Mouse (Mus musculus) CH12.LX (cell line): ENCODE results near the gene Washc3. TPM values are rescaled to one million over a fixed set of nuclear protein-coding genes. Genes with fewer than 3 reads are reported as not detected.

Experiments used
- DNase-seq: peaks from one replicate; pipeline ENCODE4 v3.0.0-alpha.2; 2013; ENCODE audit errors: extremely low read depth
- H3K27ac ChIP-seq: 2 replicates; pipeline ENCODE4 v1.5.1; 2012; ENCODE audit warnings: low read depth, mild to moderate bottlenecking, control low read depth, moderate library complexity; ENCODE audit not compliant: insufficient read depth
- H3K27me3 ChIP-seq: replicated peaks from 2 replicates; pipeline ENCODE3; 2012; ENCODE audit warnings: inconsistent platforms
- H3K36me3 ChIP-seq, 2 experiments: replicated peaks in 1 of 2; 2 replicates each; pipeline versions ENCODE3 to v1.6.1; 2012; ENCODE audit warnings: inconsistent platforms in 1 of 2, low read length in 1 of 2, mild to moderate bottlenecking in 1 of 2, mixed read lengths in 1 of 2, moderate library complexity in 1 of 2; ENCODE audit not compliant: control insufficient read depth in 1 of 2, insufficient read depth in 1 of 2
- H3K4me1 ChIP-seq, 2 experiments: 2 replicates each; pipeline ENCODE4 v1.6.1; 2012; ENCODE audit warnings: inconsistent platforms in 1 of 2, moderate library complexity in 1 of 2; ENCODE audit not compliant: insufficient read depth in 2 of 2, control insufficient read depth in 1 of 2
- H3K4me2 ChIP-seq: 2 replicates; pipeline ENCODE4 v1.6.1; 2012; ENCODE audit warnings: low read depth, mild to moderate bottlenecking, control low read depth; ENCODE audit not compliant: poor library complexity, insufficient read depth, severe bottlenecking
- H3K4me3 ChIP-seq, 3 experiments: fragments of 150-350 bp in 1 of 3; sonication (generic) in 1 of 3; replicated peaks in 1 of 3; 2 replicates each; pipeline versions ENCODE3 to v1.5.1; 2011 to 2012; ENCODE audit warnings: low read depth in 2 of 3, low read length in 2 of 3, mild to moderate bottlenecking in 2 of 3, moderate library complexity in 2 of 3, control low read depth in 1 of 3, improper control_type of control experiment in 1 of 3, inconsistent platforms in 1 of 3, mixed read lengths in 1 of 3; ENCODE audit not compliant: poor library complexity in 1 of 3
- H3K79me2 ChIP-seq: replicated peaks from 2 replicates; pipeline ENCODE4 v1.6.1; 2012; ENCODE audit warnings: mild to moderate bottlenecking, moderate library complexity; ENCODE audit not compliant: control insufficient read depth, poor library complexity, insufficient read depth, severe bottlenecking; ENCODE audit errors: extremely low read depth
- H3K9ac ChIP-seq: 2 replicates; pipeline ENCODE4 v1.6.1; 2012; ENCODE audit warnings: low read depth, mild to moderate bottlenecking, control low read depth, moderate library complexity; ENCODE audit not compliant: insufficient read depth
- H3K9me3 ChIP-seq: replicated peaks from 2 replicates; pipeline ENCODE3; 2012; ENCODE audit warnings: low read length, inconsistent platforms, mixed read lengths
- BHLHE40 ChIP-seq: IDR thresholded peaks from 2 replicates; pipeline ENCODE4 v1.6.1; 2011; ENCODE audit warnings: mild to moderate bottlenecking, low read depth, low read length, improper control_type of control experiment
- CTCF ChIP-seq, 2 experiments: IDR thresholded peaks in 1 of 2; conservative IDR thresholded peaks in 1 of 2; 2 replicates each; pipeline ENCODE4 v1.5.1; 2011 to 2012; ENCODE audit warnings: low read depth in 2 of 2, low read length in 2 of 2, improper control_type of control experiment in 1 of 2, inconsistent platforms in 1 of 2, mild to moderate bottlenecking in 1 of 2, moderate library complexity in 1 of 2
- E2F4 ChIP-seq: IDR thresholded peaks from 2 replicates; pipeline ENCODE4 v1.6.1; 2011; ENCODE audit warnings: low read depth, low read length, improper control_type of control experiment; ENCODE audit not compliant: insufficient replicate concordance
- ETS1 ChIP-seq: conservative IDR thresholded peaks from 2 replicates; pipeline ENCODE4 v1.6.1; 2012; ENCODE audit warnings: low read depth, mild to moderate bottlenecking, inconsistent platforms, low read length, improper control_type of control experiment, moderate library complexity
- GABPA ChIP-seq: IDR thresholded peaks from 2 replicates; pipeline ENCODE4 v1.6.1; 2012; ENCODE audit warnings: low read depth, low read length, improper control_type of control experiment, inconsistent platforms; ENCODE audit not compliant: insufficient replicate concordance
- HCFC1 ChIP-seq: IDR thresholded peaks from 2 replicates; pipeline ENCODE4 v1.6.1; 2012; ENCODE audit warnings: low read depth, mild to moderate bottlenecking, inconsistent platforms, low read length, improper control_type of control experiment
- IRF4 ChIP-seq: IDR thresholded peaks from 2 replicates; pipeline ENCODE4 v1.6.1; 2014; ENCODE audit warnings: low read depth, mild to moderate bottlenecking, inconsistent platforms, low read length, improper control_type of control experiment
- JUN ChIP-seq: IDR thresholded peaks from 2 replicates; pipeline ENCODE4 v1.6.1; 2011; ENCODE audit warnings: low read depth, mild to moderate bottlenecking, low read length, improper control_type of control experiment, moderate library complexity; ENCODE audit not compliant: insufficient read depth
- JUND ChIP-seq: conservative IDR thresholded peaks from 2 replicates; pipeline ENCODE4 v1.6.1; 2011; ENCODE audit warnings: low read depth, low read length, improper control_type of control experiment
- KAT2A ChIP-seq: IDR thresholded peaks from 2 replicates; pipeline ENCODE4 v1.6.1; 2012; ENCODE audit warnings: low read length, improper control_type of control experiment, inconsistent platforms; ENCODE audit not compliant: insufficient replicate concordance
- MAFK ChIP-seq: IDR thresholded peaks from 2 replicates; pipeline ENCODE4 v1.6.1; 2011; ENCODE audit warnings: low read length, improper control_type of control experiment; ENCODE audit not compliant: insufficient replicate concordance
- MAX ChIP-seq: IDR thresholded peaks from 2 replicates; pipeline ENCODE4 v1.6.1; 2011; ENCODE audit warnings: low read length, improper control_type of control experiment
- MAZ ChIP-seq: IDR thresholded peaks from 2 replicates; pipeline ENCODE4 v1.6.1; 2012; ENCODE audit warnings: low read depth, mild to moderate bottlenecking, inconsistent platforms, low read length, improper control_type of control experiment, moderate library complexity
- MXI1 ChIP-seq: IDR thresholded peaks from 2 replicates; pipeline ENCODE4 v1.6.1; 2011; ENCODE audit warnings: mild to moderate bottlenecking, low read depth, low read length, improper control_type of control experiment
- MYC ChIP-seq: IDR thresholded peaks from 2 replicates; pipeline ENCODE4 v1.6.1; 2011; ENCODE audit warnings: low read depth, mild to moderate bottlenecking, improper control_type of control experiment, low read length
- NELFE ChIP-seq: IDR thresholded peaks from 2 replicates; pipeline ENCODE4 v1.6.1; 2011; ENCODE audit warnings: low read depth, low read length, improper control_type of control experiment
- PAX5 ChIP-seq: IDR thresholded peaks from 2 replicates; pipeline ENCODE4 v1.6.1; 2012; ENCODE audit warnings: low read length, inconsistent platforms, mixed read lengths
- RCOR1 ChIP-seq: conservative IDR thresholded peaks from 2 replicates; pipeline ENCODE4 v1.6.1; 2012; ENCODE audit warnings: low read depth, mild to moderate bottlenecking, inconsistent platforms, low read length, improper control_type of control experiment
- TBP ChIP-seq: conservative IDR thresholded peaks from 2 replicates; pipeline ENCODE4 v1.6.1; 2011; ENCODE audit warnings: low read depth, low read length, improper control_type of control experiment
- USF1 ChIP-seq: IDR thresholded peaks from 2 replicates; pipeline ENCODE4 v1.6.1; 2014; ENCODE audit warnings: low read depth, mild to moderate bottlenecking, inconsistent platforms, low read length, improper control_type of control experiment
- ZC3H11A ChIP-seq: IDR thresholded peaks from 2 replicates; pipeline ENCODE4 v1.6.1; 2012; ENCODE audit warnings: low read depth, mild to moderate bottlenecking, inconsistent platforms, low read length, improper control_type of control experiment
- ZKSCAN1 ChIP-seq: IDR thresholded peaks from 2 replicates; pipeline ENCODE4 v1.6.1; 2012; ENCODE audit warnings: low read depth, inconsistent platforms, low read length, improper control_type of control experiment, borderline replicate concordance
- ZMIZ1 ChIP-seq: IDR thresholded peaks from 2 replicates; pipeline ENCODE4 v1.6.1; 2012; ENCODE audit warnings: low read depth, mild to moderate bottlenecking, inconsistent platforms, low read length, improper control_type of control experiment
- ZNF384 ChIP-seq: IDR thresholded peaks from 2 replicates; pipeline ENCODE4 v1.6.1; 2012; ENCODE audit warnings: low read depth, low read length, improper control_type of control experiment, inconsistent platforms
- dilution Hi-C: fragments of 300-500 bp; cut with MboI; formaldehyde crosslinking; loops from 2 replicates; pipeline ENCODE4 v1.14.3; 2020; ENCODE audit warnings: low sequenced_read_pairs; ENCODE audit not compliant: extremely low pct_unique_long_range_greater_than_20kb, extremely low pct_ligation_motif_present
- in situ Hi-C: fragments of 300-500 bp; cut with MboI; formaldehyde crosslinking; loops from 3 replicates; pipeline ENCODE4 v1.14.3; 2019; ENCODE audit warnings: low sequenced_read_pairs, low pct_ligation_motif_present, low pct_unique_long_range_greater_than_20kb, mixed read lengths
- polyA plus RNA-seq: library from polyadenylated mRNA; unstranded; fragments of >175 nt; gene quantifications from 2 replicates; pipeline ENCODE4 v1.2.1, GENCODE M21; 2012; ENCODE audit warnings: low read depth; ENCODE audit not compliant: insufficient read length
- total RNA-seq, 2 experiments: library from RNA; depleted of rRNA; stranded (reverse); fragments of 300-350 nt in 1 of 2; fragments of >200 nt in 1 of 2; gene quantifications; 2 replicates each; pipeline ENCODE4 v1.2.3; 2012 to 2014

Gene Washc3
- total and polyA plus RNA-seq, 3 experiments = 65.4 to 134 (median 71.8) TPM

DNA sequence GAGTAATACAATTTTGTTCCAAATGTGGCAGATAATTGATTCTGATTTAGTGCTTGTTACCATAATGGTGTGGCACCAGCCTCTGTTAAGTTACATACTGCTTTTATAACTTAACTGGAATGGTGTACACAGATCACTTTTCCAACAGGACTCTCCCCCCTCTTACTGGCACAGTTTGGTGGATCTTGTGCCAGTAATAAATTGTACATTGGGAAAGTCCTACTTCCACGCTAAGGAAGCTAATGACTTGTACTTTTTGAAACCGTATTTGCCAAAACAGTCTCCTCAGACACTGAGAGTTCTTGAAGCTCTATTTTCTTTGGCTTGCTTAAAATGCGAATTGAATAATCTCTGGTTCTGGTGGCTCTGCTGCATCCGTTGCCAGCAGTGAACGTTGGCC lies 24.5 kb downstream of the Washc3 start:
- 0 out of 4 replicates have a peak, but pooled peaks cover 0 to 2% of the 10 kb centered on the region in 2 experiments for H3K4me1 ChIP-seq
- H3K4me2 ChIP-seq = no peak overlapping the region
- in situ Hi-C loops = no loop called here
- H3K79me2 ChIP-seq = no peaks in the 10 kb centered on the region
- H3K9me3 ChIP-seq = no peaks in the 10 kb centered on the region
- H3K27ac ChIP-seq = no peak overlapping the region
- no peak overlapping the region for H3K9ac ChIP-seq
- no peaks in the 10 kb centered on the region for H3K27me3 ChIP-seq
- DNase-seq = no peak
- dilution Hi-C loops = no loop called here
- H3K36me3 ChIP-seq = peaks cover 32 to 75% of the 10 kb centered on the region in 2 experiments
- H3K4me3 ChIP-seq = no peak overlapping the region
- TF ChIP-seq E2F4 (no peak), KAT2A (no peak), MXI1 (no peak), HCFC1 (no peak), JUND (no peak), IRF4 (no peak), GABPA (no peak), MAZ (no peak), JUN (no peak), NELFE (no peak), TBP (no peak)

DNA sequence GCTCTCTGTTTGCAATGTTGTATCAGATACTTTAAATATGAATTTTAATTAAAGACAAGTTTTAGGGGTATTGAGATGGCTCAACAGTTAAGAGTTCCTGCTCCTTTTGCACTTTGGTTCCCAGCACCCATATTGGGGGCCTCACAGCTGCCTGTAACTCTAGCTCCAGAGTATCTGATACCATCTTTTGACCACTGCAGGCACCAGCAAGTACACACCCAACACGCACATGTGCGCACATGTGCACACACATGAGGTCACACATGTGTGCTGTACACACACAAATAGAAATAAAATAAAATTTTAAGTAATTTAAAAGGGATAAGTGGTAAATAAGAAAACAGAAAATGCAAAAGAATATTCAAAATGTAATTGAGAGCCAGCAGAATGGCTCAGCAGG lies 27.1 kb downstream of the Washc3 start:
- in situ Hi-C loops = no loop called here
- no peaks in the 10 kb centered on the region for H3K9me3 ChIP-seq
- DNase-seq = no peak
- no peaks in the 10 kb centered on the region for H3K79me2 ChIP-seq
- peaks cover 22 to 65% of the 10 kb centered on the region in 2 experiments for H3K36me3 ChIP-seq
- H3K27ac ChIP-seq = no peak overlapping the region
- H3K4me2 ChIP-seq = no peak overlapping the region
- no peak overlapping the region for H3K4me3 ChIP-seq
- no peaks in the 10 kb centered on the region for H3K27me3 ChIP-seq
- TF ChIP-seq E2F4 (no peak), ETS1 (no peak), BHLHE40 (no peak), MAX (no peak), MYC (no peak), MXI1 (no peak), RCOR1 (no peak), TBP (no peak), ZNF384 (no peak), JUND (no peak), HCFC1 (no peak), CTCF (conservative IDR thresholded peaks at IDR 0.05 in 1 of 2, IDR thresholded peaks at IDR 0.05 in 1 of 2; ENCODE audit: low read depth in 2 of 2, low read length in 2 of 2) (no peak), USF1 (no peak), ZC3H11A (no peak), NELFE (no peak), ZMIZ1 (no peak), ZKSCAN1 (no peak), PAX5 (no peak), MAFK (no peak), KAT2A (no peak)
- TF ChIP-seq, all 38 proteins: peak for 0
- dilution Hi-C loops = no loop called here
- Histone ChIP-seq H3K9ac (no peak overlapping the region), H3K4me1 (0 out of 4 replicates have a peak, but pooled peaks cover 0 to 2% of the 10 kb centered on the region in 2 experiments)
